Mouse (Mus musculus): ENCODE measurements around the gene Iqcc.

- TF ChIP-seq CTCF (IDR thresholded peaks at IDR 0.05; ENCODE audit: borderline replicate concordance, extremely low read depth, insufficient read depth, insufficient read length) (no peak), POLR2A (IDR thresholded peaks at IDR 0.05; ENCODE audit: borderline replicate concordance, extremely low read depth, insufficient read depth, insufficient read length, poor library complexity, severe bottlenecking) (no peak)
Observed at GRCm38 (mm10) chr4:129615801-129616290, 3.1 kb downstream of the Iqcc start.

All from brain, embryonic 14.5 days (tissue).